Mouse (Mus musculus): Measurements from ENCODE around the gene 1700123K08Rik. TPM values are rescaled to one million over a fixed set of nuclear protein-coding genes. Genes with fewer than 3 reads are reported as not detected.

Gene 1700123K08Rik
- polyA plus RNA-seq (2017; shearing (Covaris generic)): not detected

GRCm38 (mm10) chr5:138564612-138565011, at the start of gene 1700123K08Rik:
TSS of gene 1700123K08Rik (minus strand) at chr5:138564712.

Other genes starting within 250 kb of the 1700123K08Rik start
- 2.5 TPM for gene Pvrig, start 222.8 kb downstream of the 1700123K08Rik start, polyA plus RNA-seq (2017; shearing (Covaris generic))
- gene Zfp157, start 123.2 kb downstream of the 1700123K08Rik start, polyA plus RNA-seq (2017; shearing (Covaris generic)): 7.1 TPM
- 69.8 TPM for gene Zfp68, start 55.0 kb upstream of the 1700123K08Rik start, polyA plus RNA-seq (2017; shearing (Covaris generic))
- gene A430033K04Rik, start 58.1 kb upstream of the 1700123K08Rik start, polyA plus RNA-seq (2017; shearing (Covaris generic)): 2.5 TPM
- not detected for gene Fam20c, start 189.8 kb upstream of the 1700123K08Rik start, polyA plus RNA-seq (2017; shearing (Covaris generic))

Measured in effector memory CD4-positive, alpha-beta T cell, adult 5 months (primary cell).